Mouse (Mus musculus) intestine, postnatal 0 days (tissue): Measurements from ENCODE around the gene Rab11fip2. TPM values are rescaled to one million over a fixed set of nuclear protein-coding genes. Genes with fewer than 3 reads are reported as not detected.

Experiments
- ATAC-seq: fragments of 200-750 bp; cut with Nextera tagmentation; 2 replicates; pipeline ENCODE4 v1.8.0; 2017; ENCODE audit warnings: mild to moderate bottlenecking, moderate TSS enrichment, moderate library complexity
- H3K27ac ChIP-seq: fragments of 300-500 bp; sonication (generic); 2 replicates; pipeline ENCODE4 v1.5.1; 2014; ENCODE audit warnings: mild to moderate bottlenecking, low read depth, low read length, moderate library complexity
- H3K27me3 ChIP-seq: fragments of 300-500 bp; sonication (generic); replicated peaks from 2 replicates; pipeline ENCODE4 v1.6.1; 2014; ENCODE audit warnings: low read length, mixed read lengths; ENCODE audit not compliant: control insufficient read depth, insufficient read depth
- H3K36me3 ChIP-seq: fragments of 300-500 bp; sonication (generic); 2 replicates; pipeline ENCODE4 v1.6.1; 2014; ENCODE audit warnings: mild to moderate bottlenecking, moderate library complexity; ENCODE audit not compliant: control insufficient read depth, insufficient read depth
- H3K4me1 ChIP-seq: fragments of 300-500 bp; sonication (generic); replicated peaks from 2 replicates; pipeline ENCODE4 v1.6.1; 2014; ENCODE audit warnings: antibody characterized with exemption, low read length, mixed read lengths; ENCODE audit not compliant: control insufficient read depth, insufficient read depth
- H3K4me2 ChIP-seq: fragments of 300-500 bp; sonication (generic); replicated peaks from 2 replicates; pipeline ENCODE4 v1.6.1; 2014; ENCODE audit warnings: low read depth, mild to moderate bottlenecking, moderate library complexity
- H3K4me3 ChIP-seq: fragments of 300-500 bp; sonication (generic); 2 replicates; pipeline ENCODE4 v1.5.1; 2014; ENCODE audit warnings: low read depth, low read length
- H3K9ac ChIP-seq: fragments of 300-500 bp; sonication (generic); 2 replicates; pipeline ENCODE4 v1.6.1; 2014; ENCODE audit warnings: mild to moderate bottlenecking, low read depth, low read length
- H3K9me3 ChIP-seq: fragments of 300-500 bp; sonication (generic); 2 replicates; pipeline ENCODE4 v1.6.1; 2016; ENCODE audit warnings: mixed run types; ENCODE audit not compliant: control insufficient read depth
- CTCF ChIP-seq: sonication (generic); IDR thresholded peaks from 2 replicates; pipeline ENCODE4 v1.5.1; 2016; ENCODE audit warnings: low read depth, mild to moderate bottlenecking, control low read depth, antibody characterized with exemption, moderate library complexity
- WGBS: fragments of 180-500 bp; shearing (Covaris S2); extraction: QIAGEN DNeasy Blood & Tissue Kit; methylation state at CpG from one replicate; pipeline ENCODE4 v1.1.7; 2014; 5-methylcytosine and 5-hydroxymethylcytosine counted together
- polyA plus RNA-seq: library from polyadenylated mRNA; unstranded; fragments of >200 nt; fragmentation: Nextera tagmentation; extraction: Ambion mirVana; gene quantifications from 2 replicates; pipeline ENCODE4 v1.2.1, GENCODE M21; 2015

Rab11fip2 gene
- polyA plus RNA-seq, 1 experiment from 2014 or later = 2.4 TPM

DNA sequence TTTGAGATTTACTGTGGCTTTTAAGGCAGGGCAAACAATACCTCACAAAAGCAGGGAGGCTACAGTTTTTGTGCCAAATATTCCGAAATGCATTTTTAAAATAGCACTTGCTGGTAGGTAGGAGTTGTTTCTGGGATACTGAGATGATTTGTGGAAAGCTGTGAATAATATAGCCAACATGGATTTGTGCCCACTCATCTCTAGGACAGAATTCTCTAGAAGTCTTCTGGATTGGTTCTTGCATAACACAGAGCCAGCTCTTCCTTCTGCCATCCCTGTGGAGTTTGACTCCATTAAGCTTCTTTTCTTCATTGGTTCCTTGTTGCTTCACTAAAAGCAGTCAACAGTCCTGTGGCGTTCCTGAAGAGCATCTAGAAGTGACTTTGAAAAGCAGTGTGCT is 58.2 kb downstream of the Rab11fip2 start:
- no peak overlapping the region for H3K4me3 ChIP-seq
- ATAC-seq = no peak
- H3K36me3 ChIP-seq = no peaks in the 10 kb centered on the region
- no peak for TF ChIP-seq CTCF
- H3K9ac ChIP-seq = no peak overlapping the region
- 61% methylated on average over 2 of the region's 2 CpGs for WGBS
- H3K27me3 ChIP-seq = no peaks in the 10 kb centered on the region
- no peak overlapping the region for H3K4me2 ChIP-seq
- no peaks in the 10 kb centered on the region for H3K9me3 ChIP-seq
- no peaks in the 10 kb centered on the region for H3K4me1 ChIP-seq
- H3K27ac ChIP-seq = no peak overlapping the region

DNA sequence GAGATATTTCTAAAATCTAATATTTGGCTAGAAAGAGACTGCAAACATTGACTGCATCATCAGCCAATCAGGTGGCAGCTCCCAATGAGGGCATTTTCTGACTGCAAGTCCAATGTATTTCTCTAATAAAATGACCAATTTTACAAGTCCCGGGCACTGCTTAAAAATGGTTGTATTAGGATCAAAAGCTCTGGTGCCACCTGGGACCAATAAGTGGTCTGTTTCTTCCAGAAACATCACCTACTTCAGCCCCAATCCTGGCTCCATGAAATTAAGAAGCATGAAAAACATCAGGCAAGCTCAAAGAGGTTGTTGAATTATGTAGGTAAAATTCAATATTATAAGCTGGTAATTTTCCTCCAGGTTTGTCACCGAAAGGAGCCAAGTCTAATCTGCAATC is 66.2 kb downstream of the Rab11fip2 start:
- TF ChIP-seq CTCF = no peak
- H3K4me2 ChIP-seq = no peak overlapping the region
- 93% methylated on average over 2 of the region's 2 CpGs for WGBS
- ATAC-seq = no peak
- H3K4me3 ChIP-seq = no peak overlapping the region
- no peaks in the 10 kb centered on the region for H3K27me3 ChIP-seq
- H3K9ac ChIP-seq = no peak overlapping the region
- no peaks in the 10 kb centered on the region for H3K9me3 ChIP-seq
- no peak overlapping the region for H3K27ac ChIP-seq
- no peaks in the 10 kb centered on the region for H3K36me3 ChIP-seq
- no peaks in the 10 kb centered on the region for H3K4me1 ChIP-seq

DNA sequence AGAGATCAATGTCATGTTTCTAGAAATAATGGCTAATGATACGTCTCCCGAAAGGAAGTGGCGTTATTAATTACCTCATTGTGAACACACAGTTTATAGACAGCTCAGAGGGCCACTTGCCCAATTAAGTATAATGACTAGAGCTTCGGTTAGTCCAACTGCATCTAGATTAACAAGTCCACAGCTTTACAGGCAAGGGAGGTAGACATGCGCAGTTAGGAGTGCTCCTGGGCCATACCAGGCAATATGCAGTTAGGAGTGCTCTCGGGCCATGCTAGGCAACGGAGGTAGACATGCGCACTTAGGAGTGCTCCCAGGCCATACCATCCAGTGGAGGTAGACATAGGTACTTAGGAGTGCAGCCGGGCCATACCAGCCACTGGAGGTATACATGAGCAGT is 76.8 kb downstream of the Rab11fip2 start:
- H3K27me3 ChIP-seq = no peaks in the 10 kb centered on the region
- TF ChIP-seq CTCF = no peak
- H3K36me3 ChIP-seq = no peaks in the 10 kb centered on the region
- H3K9ac ChIP-seq = no peak overlapping the region
- no peak overlapping the region for H3K4me2 ChIP-seq
- no peak overlapping the region for H3K4me3 ChIP-seq
- no peaks in the 10 kb centered on the region for H3K9me3 ChIP-seq
- ATAC-seq = no peak
- no peaks in the 10 kb centered on the region for H3K4me1 ChIP-seq
- H3K27ac ChIP-seq = no peak overlapping the region
- 85% methylated on average over 9 of the region's 9 CpGs for WGBS

DNA sequence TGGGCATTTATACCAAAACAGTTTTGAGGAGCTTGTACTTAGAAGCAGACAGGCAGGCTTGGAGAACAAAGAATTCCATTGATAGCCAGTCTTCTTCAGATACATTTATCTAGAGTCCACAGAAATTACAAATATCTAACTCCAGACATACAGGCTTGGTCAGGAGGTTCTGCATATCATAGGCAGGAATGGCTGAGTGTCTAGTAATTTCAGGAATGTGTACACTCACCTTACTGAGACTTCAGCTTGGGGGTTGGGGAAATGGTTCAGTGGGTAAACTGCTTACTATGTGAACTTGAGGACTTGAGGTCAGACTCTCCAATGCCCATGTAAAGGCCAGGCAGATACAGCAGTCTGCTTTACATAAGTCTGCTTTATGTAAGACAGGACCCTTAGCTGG is 81.0 kb downstream of the Rab11fip2 start:
- H3K4me3 ChIP-seq = no peak overlapping the region
- H3K36me3 ChIP-seq = no peaks in the 10 kb centered on the region
- H3K9ac ChIP-seq = no peak overlapping the region
- H3K4me2 ChIP-seq = no peak overlapping the region
- no peaks in the 10 kb centered on the region for H3K9me3 ChIP-seq
- H3K27me3 ChIP-seq = no peaks in the 10 kb centered on the region
- no peak overlapping the region for H3K27ac ChIP-seq
- H3K4me1 ChIP-seq = no peaks in the 10 kb centered on the region
- no peak for TF ChIP-seq CTCF
- no peak for ATAC-seq

DNA sequence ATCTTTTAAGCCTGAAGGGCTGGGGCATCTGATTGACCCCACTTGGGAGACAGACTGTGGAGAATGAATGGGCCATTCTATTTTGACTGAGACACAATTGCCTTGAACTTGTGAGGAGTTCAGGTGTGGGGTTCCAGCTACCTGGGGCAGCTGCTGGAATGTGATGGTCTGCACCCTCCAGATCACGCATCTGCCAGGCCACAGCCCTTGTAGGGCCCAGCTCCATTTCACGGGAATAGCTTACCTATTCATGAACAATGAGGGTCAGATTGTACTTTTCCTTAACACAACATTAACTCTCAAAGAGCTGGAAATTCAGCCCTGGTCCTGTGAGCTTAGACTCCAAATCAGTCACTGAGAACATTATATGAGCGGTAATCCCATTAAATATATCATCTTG is 82.7 kb downstream of the Rab11fip2 start:
- WGBS = 70% methylated on average over 3 of the region's 3 CpGs
- no peak overlapping the region for H3K4me2 ChIP-seq
- no peaks in the 10 kb centered on the region for H3K36me3 ChIP-seq
- H3K9ac ChIP-seq = no peak overlapping the region
- no peaks in the 10 kb centered on the region for H3K27me3 ChIP-seq
- ATAC-seq = no peak
- TF ChIP-seq CTCF = no peak
- no peaks in the 10 kb centered on the region for H3K9me3 ChIP-seq
- H3K27ac ChIP-seq = no peak overlapping the region
- H3K4me3 ChIP-seq = no peak overlapping the region
- no peaks in the 10 kb centered on the region for H3K4me1 ChIP-seq

DNA sequence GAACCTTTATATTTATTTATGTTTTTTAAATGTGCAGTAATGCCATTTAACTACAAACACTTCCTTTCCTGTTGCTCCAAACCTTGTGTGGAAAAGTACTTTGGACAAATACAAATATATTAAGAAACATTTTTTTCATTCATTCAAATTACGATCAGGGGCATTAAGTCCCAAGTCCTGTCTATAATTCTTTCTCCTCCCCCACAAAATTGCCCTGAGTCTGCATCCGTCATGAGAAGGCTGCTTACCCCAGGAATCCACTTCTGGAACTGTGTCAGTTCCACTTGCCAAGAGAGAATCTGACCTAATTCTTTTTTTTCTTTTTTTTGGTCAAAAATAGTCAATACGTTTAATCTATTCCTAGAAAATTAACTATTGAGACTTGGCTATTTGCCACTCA is 90.4 kb downstream of the Rab11fip2 start:
- no peak for TF ChIP-seq CTCF
- H3K4me1 ChIP-seq = no peaks in the 10 kb centered on the region; the same call in 1 of the 2 replicates
- H3K27me3 ChIP-seq = no peaks in the 10 kb centered on the region
- H3K27ac ChIP-seq = no peak overlapping the region
- H3K4me2 ChIP-seq = no peak overlapping the region
- no peak overlapping the region for H3K9ac ChIP-seq
- no peak overlapping the region for H3K4me3 ChIP-seq
- ATAC-seq = no peak
- 66% methylated on average over 3 of the region's 3 CpGs for WGBS
- H3K9me3 ChIP-seq = no peaks in the 10 kb centered on the region
- H3K36me3 ChIP-seq = no peaks in the 10 kb centered on the region
